Mouse (Mus musculus): ENCODE measurements at regions not wholly inside any gene's neighbourhood (a gene's known extent, or its start where the extent isn't known, plus 50 kb on each side); places are given as distances from the start of the nearest gene placed in this dataset.

GRCm38 (mm10) chr4:93467424-93467823, 132.1 kb upstream of the Tusc1 start:
- no peak for DNase-seq (ENCODE audit: low spot score in 2 of 2)

GRCm38 (mm10) chr4:93451357-93451756, 116.0 kb upstream of the Tusc1 start:
- no peak for DNase-seq (ENCODE audit: low spot score in 2 of 2)

- DNase-seq (ENCODE audit: low spot score in 2 of 2), result no peak
Observed at GRCm38 (mm10) chr4:93450831-93451230, 115.5 kb upstream of the Tusc1 start.

- no peak for DNase-seq (ENCODE audit: low spot score in 2 of 2)
Observed at GRCm38 (mm10) chr4:93444666-93445065, 109.4 kb upstream of the Tusc1 start.

GRCm38 (mm10) chr4:93438587-93439336, 103.5 kb upstream of the Tusc1 start:
- DNase-seq (ENCODE audit: low spot score in 2 of 2), result no peak

GRCm38 (mm10) chr4:93437386-93438130, 102.2 kb upstream of the Tusc1 start:
- no peak for DNase-seq (ENCODE audit: low spot score in 2 of 2)

- DNase-seq (ENCODE audit: low spot score in 2 of 2), result no peak
Observed at GRCm38 (mm10) chr4:93412695-93413094, 77.4 kb upstream of the Tusc1 start.

- DNase-seq (ENCODE audit: low spot score in 2 of 2), result no peak
Observed at GRCm38 (mm10) chr4:93406876-93407275, 71.6 kb upstream of the Tusc1 start.

- no peak for DNase-seq (ENCODE audit: low spot score in 2 of 2)
Observed at GRCm38 (mm10) chr4:93400579-93400978, 65.3 kb upstream of the Tusc1 start.

Small RNAs in the stretch of these regions (microRNA-seq; reads per million reads assigned to microRNA genes)
- 0 reads per million in 2 experiments for gene Gm22619
